Mouse (Mus musculus) kidney, embryonic 16.5 days (tissue): ENCODE measurements at regions not wholly inside any gene's neighbourhood (a gene's known extent, or its start where the extent isn't known, plus 50 kb on each side); places are given as distances from the start of the nearest gene placed in this dataset.

Experiments
- ATAC-seq: fragments of 200-750 bp; cut with Nextera tagmentation; 2 replicates; pipeline ENCODE4 v1.8.0; 2017; ENCODE audit warnings: moderate TSS enrichment; ENCODE audit not compliant: low FRiP score, low TSS enrichment
- H3K27ac ChIP-seq: fragments of 300-500 bp; sonication (generic); 2 replicates; pipeline ENCODE4 v1.5.1; 2014; ENCODE audit warnings: low read length
- H3K27me3 ChIP-seq: fragments of 300-500 bp; sonication (generic); 2 replicates; pipeline ENCODE4 v1.6.1; 2014; ENCODE audit warnings: low read length, control low read depth, mixed read lengths; ENCODE audit not compliant: insufficient read depth
- H3K36me3 ChIP-seq: fragments of 300-500 bp; sonication (generic); 2 replicates; pipeline ENCODE4 v1.6.1; 2014; ENCODE audit warnings: low read length, control low read depth, mixed read lengths; ENCODE audit not compliant: insufficient read depth
- H3K4me1 ChIP-seq: fragments of 300-500 bp; sonication (generic); 2 replicates; pipeline ENCODE4 v1.6.1; 2014; ENCODE audit warnings: low read length, control low read depth, mixed read lengths; ENCODE audit not compliant: insufficient read depth
- H3K4me2 ChIP-seq: fragments of 300-500 bp; sonication (generic); replicated peaks from 2 replicates; pipeline ENCODE4 v1.6.1; 2014; ENCODE audit warnings: low read depth, low read length
- H3K4me3 ChIP-seq: fragments of 300-500 bp; sonication (generic); 2 replicates; pipeline ENCODE4 v1.5.1; 2014; ENCODE audit warnings: mild to moderate bottlenecking, low read length
- H3K9ac ChIP-seq: fragments of 300-500 bp; sonication (generic); replicated peaks from 2 replicates; pipeline ENCODE4 v1.6.1; 2014; ENCODE audit warnings: low read length
- H3K9me3 ChIP-seq: fragments of 300-500 bp; sonication (generic); 2 replicates; pipeline ENCODE4 v1.6.1; 2016; ENCODE audit warnings: low read length, control low read depth
- WGBS: fragments of 180-500 bp; shearing (Covaris S2); extraction: QIAGEN DNeasy Blood & Tissue Kit; methylation state at CpG from one replicate; pipeline ENCODE4 v1.1.7; 2014; 5-methylcytosine and 5-hydroxymethylcytosine counted together

DNA sequence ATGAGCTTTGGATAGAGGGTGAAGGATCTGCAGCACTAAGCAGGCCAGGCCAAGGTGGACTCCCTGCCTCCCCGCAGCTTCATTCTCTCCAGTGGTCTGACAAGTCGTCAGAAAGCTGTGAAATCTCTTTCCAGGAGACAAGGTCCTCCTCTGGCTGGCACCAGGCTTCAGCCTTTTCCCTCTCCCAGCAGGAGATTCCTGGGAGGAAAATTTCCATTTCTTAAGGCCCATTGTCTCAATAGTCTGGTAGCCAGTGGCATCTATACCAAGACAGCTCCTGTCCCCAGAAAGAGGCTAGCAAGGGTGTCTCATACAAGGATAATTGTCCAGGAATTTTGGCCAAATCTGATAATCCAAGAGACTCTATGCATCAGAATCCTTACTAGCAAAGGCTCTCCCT is 133.0 kb upstream of the Bcor start:
- Histone ChIP-seq H3K27ac (no peak overlapping the region), H3K9me3 (no peaks in the 10 kb centered on the region), H3K4me1 (no peaks in the 10 kb centered on the region), H3K27me3 (peaks cover 10% of the 10 kb centered on the region; the same call in 1 of the 2 replicates), H3K36me3 (no peaks in the 10 kb centered on the region), H3K4me3 (no peak overlapping the region), H3K4me2 (no peak overlapping the region), H3K9ac (no peak overlapping the region)
- ATAC-seq, result no peak
- WGBS, result 25% methylated on average over 2 of the region's 2 CpGs

- H3K36me3 ChIP-seq, result no peaks in the 10 kb centered on the region
- H3K9ac ChIP-seq, result no peak overlapping the region
- no peak overlapping the region for H3K27ac ChIP-seq
- H3K27me3 ChIP-seq, result peaks cover 14% of the 10 kb centered on the region; the same call in 1 of the 2 replicates
- no peak for ATAC-seq
- 65% methylated on average over 9 of the region's 9 CpGs for WGBS
- H3K4me3 ChIP-seq, result no peak overlapping the region
- H3K4me2 ChIP-seq, result no peak overlapping the region
- H3K9me3 ChIP-seq, result no peaks in the 10 kb centered on the region
- no peaks in the 10 kb centered on the region for H3K4me1 ChIP-seq
Observed at GRCm38 (mm10) chrX:12294452-12294851, 134.3 kb upstream of the Bcor start.

DNA sequence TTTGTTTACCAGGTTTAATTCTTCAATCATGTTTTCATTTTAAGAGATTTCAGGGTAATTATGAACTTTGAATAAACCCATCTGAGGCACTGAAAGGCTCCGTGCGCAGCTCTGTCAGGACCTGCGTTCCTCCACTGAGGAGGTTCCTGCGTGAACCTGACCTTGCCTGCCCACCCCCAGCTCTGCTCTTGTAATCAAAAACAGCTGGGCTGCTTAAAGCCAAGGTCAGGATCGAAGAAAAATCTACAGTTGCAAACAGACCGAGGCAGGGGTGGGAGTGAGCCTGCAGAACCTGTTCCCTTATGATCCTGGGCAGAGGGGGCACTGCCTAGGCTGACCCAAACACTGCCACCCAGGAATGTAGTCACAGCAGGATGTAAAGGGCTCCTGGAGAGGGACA is 134.8 kb upstream of the Bcor start:
- H3K9me3 ChIP-seq, result no peaks in the 10 kb centered on the region
- no peaks in the 10 kb centered on the region for H3K4me1 ChIP-seq
- ATAC-seq, result no peak
- no peak overlapping the region for H3K4me2 ChIP-seq
- H3K4me3 ChIP-seq, result no peak overlapping the region
- no peaks in the 10 kb centered on the region for H3K36me3 ChIP-seq
- no peak overlapping the region for H3K27ac ChIP-seq
- H3K27me3 ChIP-seq, result peaks cover 12% of the 10 kb centered on the region; the same call in 1 of the 2 replicates
- 39% methylated on average over 6 of the region's 6 CpGs for WGBS
- H3K9ac ChIP-seq, result no peak overlapping the region

DNA sequence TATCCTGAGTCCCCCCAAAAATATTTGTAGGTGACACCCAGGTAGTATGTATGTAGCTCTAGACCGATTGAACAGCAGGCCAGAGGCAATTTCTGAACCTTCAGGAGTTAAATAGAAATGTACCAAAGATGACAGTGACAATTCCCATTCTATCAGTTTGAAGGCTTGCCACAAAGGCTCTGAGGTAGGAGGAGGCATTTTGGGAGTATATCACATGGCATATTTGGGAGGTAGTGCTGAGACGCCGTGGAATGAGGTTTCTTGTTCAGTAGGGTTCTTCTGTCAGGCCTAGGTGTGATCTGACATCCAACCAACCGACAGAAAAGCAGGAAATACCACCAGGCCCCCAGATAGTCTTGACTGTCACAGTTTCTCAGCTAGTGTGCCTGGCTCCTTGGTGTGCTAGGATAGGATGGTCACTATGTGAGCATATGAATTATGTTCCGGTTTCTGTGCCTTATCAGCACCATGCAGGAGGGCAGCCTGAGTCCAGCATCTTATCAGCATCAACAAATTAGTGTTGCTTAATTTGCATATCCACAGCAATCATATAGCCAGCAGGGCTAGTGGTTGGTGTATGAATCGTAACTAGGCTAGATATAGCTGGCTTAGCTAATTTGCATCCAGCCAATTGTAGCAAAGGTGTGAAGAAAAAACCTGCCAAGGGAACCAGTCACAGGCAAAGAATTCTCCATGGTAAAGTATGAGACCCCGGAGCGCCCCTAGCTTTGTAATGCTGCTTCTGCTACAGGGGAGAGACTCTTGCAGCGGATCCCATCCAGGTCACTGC is 136.3 kb upstream of the Bcor start:
- Histone ChIP-seq H3K36me3 (no peaks in the 10 kb centered on the region), H3K27me3 (peaks cover 6% of the 10 kb centered on the region; the same call in 1 of the 2 replicates), H3K4me3 (no peak overlapping the region), H3K27ac (no peak overlapping the region), H3K4me2 (no peak overlapping the region), H3K4me1 (no peaks in the 10 kb centered on the region), H3K9me3 (no peaks in the 10 kb centered on the region), H3K9ac (no peak overlapping the region)
- ATAC-seq, result no peak
- WGBS, result 77% methylated on average over 9 of the region's 9 CpGs

DNA sequence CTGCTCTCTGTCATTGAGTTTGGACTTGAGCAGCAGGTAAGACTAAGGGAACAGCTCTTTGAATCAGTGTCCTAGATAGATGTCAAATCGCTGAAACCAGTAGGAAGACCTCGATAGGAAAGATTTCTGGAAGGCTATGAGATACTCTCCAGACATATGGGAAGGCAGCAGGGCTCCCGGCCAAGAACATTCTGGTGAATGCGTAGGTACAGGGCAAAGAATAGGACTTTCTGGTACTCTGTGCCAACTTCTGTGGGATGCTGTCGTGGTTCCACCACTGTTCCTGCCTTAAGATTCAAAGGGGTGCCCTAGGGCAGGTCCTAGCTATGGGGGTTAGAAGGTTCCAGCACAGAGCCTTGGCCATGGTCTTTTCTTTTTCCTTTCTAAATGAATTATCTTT is 138.5 kb upstream of the Bcor start:
- Histone ChIP-seq H3K9me3 (no peaks in the 10 kb centered on the region), H3K27me3 (peaks cover 6% of the 10 kb centered on the region; the same call in 1 of the 2 replicates), H3K4me1 (no peaks in the 10 kb centered on the region), H3K36me3 (no peaks in the 10 kb centered on the region), H3K4me2 (no peak overlapping the region), H3K9ac (no peak overlapping the region), H3K4me3 (no peak overlapping the region), H3K27ac (no peak overlapping the region)
- no peak for ATAC-seq
- 84% methylated on average over 5 of the region's 5 CpGs for WGBS

- H3K27ac ChIP-seq, result no peak overlapping the region
- no peak overlapping the region for H3K9ac ChIP-seq
- H3K4me3 ChIP-seq, result no peak overlapping the region
- H3K9me3 ChIP-seq, result no peaks in the 10 kb centered on the region
- ATAC-seq, result no peak
- 92% methylated on average over 11 of the region's 11 CpGs for WGBS
- no peaks in the 10 kb centered on the region for H3K4me1 ChIP-seq
- peaks cover 6% of the 10 kb centered on the region; the same call in 1 of the 2 replicates for H3K27me3 ChIP-seq
- no peaks in the 10 kb centered on the region for H3K36me3 ChIP-seq
- no peak overlapping the region for H3K4me2 ChIP-seq
Observed at GRCm38 (mm10) chrX:12299236-12299635, 139.1 kb upstream of the Bcor start.

DNA sequence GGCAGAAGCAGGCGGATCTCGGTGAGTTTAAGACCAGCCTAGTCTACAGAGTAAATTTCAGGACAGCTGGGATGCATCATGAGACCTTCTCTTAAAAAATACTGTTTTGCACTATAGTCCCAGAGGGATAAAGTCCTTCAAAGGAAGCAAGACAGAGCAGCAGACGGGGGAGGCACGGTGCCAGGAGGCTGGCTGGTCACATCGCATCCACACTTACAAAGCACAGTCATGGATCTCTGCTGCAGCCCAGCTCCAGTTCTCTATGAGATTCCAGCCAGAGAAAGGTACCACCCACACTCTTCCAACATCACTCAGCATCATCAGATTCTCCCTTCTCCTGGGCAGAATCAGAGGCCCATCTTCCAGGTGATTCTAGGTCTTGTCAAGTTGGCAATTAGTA is 144.5 kb upstream of the Bcor start:
- no peak for ATAC-seq
- WGBS, result 58% methylated on average over 5 of the region's 5 CpGs

GRCm38 (mm10) chrX:12306940-12307339 is 146.8 kb upstream of the Bcor start:
- H3K4me3 ChIP-seq, result no peak overlapping the region
- no peaks in the 10 kb centered on the region; the same call in 1 of the 2 replicates for H3K27me3 ChIP-seq
- H3K4me2 ChIP-seq, result no peak overlapping the region
- no peak overlapping the region for H3K9ac ChIP-seq
- WGBS, result 55% methylated on average over 3 of the region's 3 CpGs
- no peaks in the 10 kb centered on the region for H3K4me1 ChIP-seq
- ATAC-seq, result no peak
- no peaks in the 10 kb centered on the region for H3K36me3 ChIP-seq
- H3K27ac ChIP-seq, result no peak overlapping the region
- no peaks in the 10 kb centered on the region for H3K9me3 ChIP-seq

More for the DNA sequence above, 144.5 kb upstream of the Bcor start:
- Histone ChIP-seq H3K4me1 (no peaks in the 10 kb centered on the region), H3K9ac (no peak overlapping the region), H3K27ac (no peak overlapping the region), H3K4me3 (no peak overlapping the region), H3K4me2 (no peak overlapping the region), H3K27me3 (no peaks in the 10 kb centered on the region; the same call in 1 of the 2 replicates), H3K9me3 (no peaks in the 10 kb centered on the region), H3K36me3 (no peaks in the 10 kb centered on the region)

DNA sequence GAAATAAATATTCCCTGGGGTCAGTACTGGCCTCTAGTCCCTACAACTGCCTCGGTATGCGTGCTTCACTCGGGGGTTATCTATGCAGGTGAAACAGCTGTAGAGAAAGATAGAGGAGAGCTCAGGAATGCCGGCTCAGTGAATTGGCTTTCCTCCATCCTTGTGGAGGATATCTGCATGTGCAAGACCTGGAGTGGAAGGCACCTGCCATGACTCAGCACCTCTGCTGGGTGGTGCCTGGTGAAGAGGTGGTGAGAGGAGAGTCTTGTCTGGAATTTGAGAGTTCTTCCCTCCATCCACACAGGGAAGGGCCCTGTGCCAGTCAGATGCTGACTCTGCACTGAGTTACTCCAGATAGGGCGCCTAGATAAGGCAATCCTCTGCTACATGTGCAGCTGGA is 152.4 kb upstream of the Bcor start:
- H3K9me3 ChIP-seq, result no peaks in the 10 kb centered on the region
- no peak overlapping the region for H3K4me2 ChIP-seq
- no peak overlapping the region for H3K4me3 ChIP-seq
- H3K36me3 ChIP-seq, result no peaks in the 10 kb centered on the region
- H3K27ac ChIP-seq, result no peak overlapping the region
- H3K4me1 ChIP-seq, result no peaks in the 10 kb centered on the region
- 83% methylated on average over 5 of the region's 5 CpGs for WGBS
- no peak overlapping the region for H3K9ac ChIP-seq
- no peak for ATAC-seq
- H3K27me3 ChIP-seq, result no peaks in the 10 kb centered on the region; the same call in 1 of the 2 replicates

DNA sequence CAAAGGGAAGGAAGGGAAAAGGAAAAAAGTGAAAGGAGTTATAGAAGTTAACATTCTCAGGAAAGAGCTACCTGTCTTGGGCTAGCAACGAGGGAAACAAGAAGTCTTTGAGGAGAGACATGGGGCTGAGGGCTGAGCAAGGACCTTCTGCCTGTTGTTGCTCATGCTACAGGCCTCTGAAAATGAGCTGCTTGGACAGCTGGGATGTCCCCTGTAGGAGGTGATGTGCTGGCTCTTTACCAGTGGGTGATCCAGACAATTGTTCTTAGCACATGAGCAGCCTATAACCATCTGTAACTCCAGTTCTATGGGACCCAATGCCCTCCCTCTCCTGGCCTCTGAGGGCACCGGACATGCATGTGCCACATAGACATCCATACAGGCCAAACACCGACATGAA is 155.5 kb upstream of the Bcor start:
- Histone ChIP-seq H3K27me3 (no peaks in the 10 kb centered on the region; the same call in 1 of the 2 replicates), H3K9ac (no peak overlapping the region), H3K4me3 (no peak overlapping the region), H3K36me3 (no peaks in the 10 kb centered on the region), H3K4me2 (no peak overlapping the region), H3K4me1 (no peaks in the 10 kb centered on the region), H3K9me3 (no peaks in the 10 kb centered on the region), H3K27ac (no peak overlapping the region)
- no peak for ATAC-seq
- 83% methylated on average over 3 of the region's 3 CpGs for WGBS
